Mouse (Mus musculus): ENCODE results near the gene Ttc7b. TPM values are rescaled to one million over a fixed set of nuclear protein-coding genes. Genes with fewer than 3 reads are reported as not detected.
A peak's percentile ranks its signal among the peaks of the same experiment; 100 is the strongest.

Gene Ttc7b
- polyA plus RNA-seq, 1 experiment from 2014 or later = 10.8 TPM

DNA sequence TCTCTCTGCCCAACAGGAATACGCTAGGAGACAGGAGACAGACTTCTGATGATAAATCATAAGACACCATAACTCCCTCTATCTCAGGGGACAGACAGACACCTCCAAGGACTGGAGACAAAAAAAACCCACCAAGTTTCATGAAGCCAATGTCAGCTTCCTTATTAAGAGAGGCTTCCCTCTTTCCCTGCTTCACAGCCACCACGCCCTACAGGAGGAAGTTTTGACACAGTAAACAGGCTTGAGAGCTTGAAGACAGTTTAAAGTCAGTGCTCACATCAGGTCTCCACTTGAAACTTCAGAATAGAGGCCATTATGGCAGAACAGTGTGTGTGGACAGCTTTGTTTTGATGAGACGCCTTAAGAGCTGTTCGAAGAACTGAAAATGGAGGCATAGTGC is 200.9 kb downstream of the Ttc7b start:
- H3K27me3 ChIP-seq = no peaks in the 10 kb centered on the region
- H3K4me3 ChIP-seq = no peak overlapping the region
- no peak overlapping the region for H3K9ac ChIP-seq
- no peak overlapping the region for H3K4me2 ChIP-seq
- no peak overlapping the region for H3K27ac ChIP-seq (replicated peaks)
- peaks cover 3% of the 10 kb centered on the region; the same call in 1 of the 2 replicates for H3K36me3 ChIP-seq
- 93% methylated on average over 4 of the region's 4 CpGs for WGBS
- ATAC-seq (ENCODE audit: low FRiP score, low read depth) = no peak
- no peaks in the 10 kb centered on the region for H3K9me3 ChIP-seq
- H3K4me1 ChIP-seq (replicated peaks) = peaks cover 41% of the 10 kb centered on the region

DNA sequence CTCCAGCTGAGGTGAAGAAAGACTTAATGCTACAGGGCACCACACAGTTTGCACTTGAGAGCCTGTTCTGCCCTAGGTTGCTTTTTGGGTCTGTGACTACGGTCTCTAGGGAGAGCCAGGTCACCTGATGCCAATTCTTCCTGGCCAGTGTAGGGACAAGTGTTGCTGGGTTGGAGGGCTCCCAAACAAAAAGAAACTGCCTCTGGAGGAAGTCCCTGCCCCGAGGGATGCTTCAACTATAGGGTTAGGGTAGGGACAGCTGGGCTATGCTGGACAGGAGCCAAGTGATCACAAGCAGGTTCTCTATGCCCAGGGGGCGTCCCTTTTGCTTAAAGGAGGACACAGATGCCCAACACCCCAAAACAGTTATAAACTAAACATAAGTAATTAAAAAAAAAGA is 202.7 kb downstream of the Ttc7b start:
- Histone ChIP-seq H3K4me1 (replicated peaks) (peaks cover 59% of the 10 kb centered on the region), H3K36me3 (no peaks in the 10 kb centered on the region), H3K27ac (replicated peaks) (no peak overlapping the region), H3K27me3 (no peaks in the 10 kb centered on the region), H3K4me2 (no peak overlapping the region), H3K9ac (no peak overlapping the region), H3K4me3 (no peak overlapping the region), H3K9me3 (no peaks in the 10 kb centered on the region)
- ATAC-seq (ENCODE audit: low FRiP score, low read depth) = no peak
- 50% methylated on average over 3 of the region's 3 CpGs for WGBS

- H3K27ac ChIP-seq (replicated peaks) = peak overlapping the region; percentile 73
- no peaks in the 10 kb centered on the region for H3K9me3 ChIP-seq
- 37% methylated on average over 9 of the region's 9 CpGs for WGBS
- no peaks in the 10 kb centered on the region for H3K36me3 ChIP-seq
- H3K27me3 ChIP-seq = no peaks in the 10 kb centered on the region
- H3K4me2 ChIP-seq = no peak overlapping the region
- peak; percentile 62 for ATAC-seq (ENCODE audit: low FRiP score, low read depth)
- no peak overlapping the region for H3K4me3 ChIP-seq
- no peak overlapping the region for H3K9ac ChIP-seq
- H3K4me1 ChIP-seq (replicated peaks) = peaks cover 57% of the 10 kb centered on the region
These were observed 204.5 kb downstream of the Ttc7b start for GRCm38 (mm10) chr12:100316094-100316493.

DNA sequence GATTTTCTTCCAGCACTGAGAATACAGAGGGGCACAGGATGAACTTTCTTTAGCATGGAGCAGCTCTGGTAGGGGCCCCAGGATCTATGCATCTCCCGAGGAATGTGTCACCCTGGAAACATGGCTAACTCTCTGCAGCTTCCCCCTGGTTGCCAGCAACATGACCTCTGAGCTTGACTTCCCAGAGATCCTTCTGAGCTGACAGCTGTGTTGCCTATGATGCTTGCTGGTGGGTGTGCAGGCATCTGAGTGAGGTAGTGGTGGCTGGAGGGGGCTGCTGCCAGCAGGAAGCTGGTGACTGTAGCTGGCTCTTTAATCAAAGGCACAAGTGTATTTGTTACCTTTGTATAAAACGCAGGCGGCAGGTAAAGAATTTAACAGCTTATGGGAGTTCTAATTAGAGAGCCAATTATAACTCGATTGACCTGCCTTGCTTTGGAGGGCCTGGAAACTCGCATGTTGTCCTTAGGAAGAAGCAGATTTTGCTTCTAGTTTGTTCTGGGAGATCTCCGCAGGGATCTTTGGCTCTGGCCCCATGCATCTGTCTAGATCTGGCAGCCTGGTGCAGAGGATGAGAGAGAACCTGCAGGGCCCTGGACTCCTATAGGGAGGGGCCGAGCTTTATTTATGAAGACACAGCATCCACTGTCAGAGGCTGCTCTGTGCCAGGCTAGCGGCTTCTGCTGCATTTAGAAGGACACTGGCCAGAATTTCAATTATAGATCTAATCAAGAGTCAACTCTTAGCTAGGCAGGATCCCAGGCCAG is 205.3 kb downstream of the Ttc7b start:
- peak overlapping the region; percentile 73 for H3K27ac ChIP-seq (replicated peaks)
- H3K4me1 ChIP-seq (replicated peaks) = peaks cover 65% of the 10 kb centered on the region
- ATAC-seq (ENCODE audit: low FRiP score, low read depth) = peak; percentile 76
- H3K36me3 ChIP-seq = no peaks in the 10 kb centered on the region
- no peak overlapping the region for H3K4me2 ChIP-seq
- no peaks in the 10 kb centered on the region for H3K9me3 ChIP-seq
- 35% methylated on average over 8 of the region's 8 CpGs for WGBS
- no peak overlapping the region for H3K9ac ChIP-seq
- H3K27me3 ChIP-seq = no peaks in the 10 kb centered on the region
- H3K4me3 ChIP-seq = no peak overlapping the region

DNA sequence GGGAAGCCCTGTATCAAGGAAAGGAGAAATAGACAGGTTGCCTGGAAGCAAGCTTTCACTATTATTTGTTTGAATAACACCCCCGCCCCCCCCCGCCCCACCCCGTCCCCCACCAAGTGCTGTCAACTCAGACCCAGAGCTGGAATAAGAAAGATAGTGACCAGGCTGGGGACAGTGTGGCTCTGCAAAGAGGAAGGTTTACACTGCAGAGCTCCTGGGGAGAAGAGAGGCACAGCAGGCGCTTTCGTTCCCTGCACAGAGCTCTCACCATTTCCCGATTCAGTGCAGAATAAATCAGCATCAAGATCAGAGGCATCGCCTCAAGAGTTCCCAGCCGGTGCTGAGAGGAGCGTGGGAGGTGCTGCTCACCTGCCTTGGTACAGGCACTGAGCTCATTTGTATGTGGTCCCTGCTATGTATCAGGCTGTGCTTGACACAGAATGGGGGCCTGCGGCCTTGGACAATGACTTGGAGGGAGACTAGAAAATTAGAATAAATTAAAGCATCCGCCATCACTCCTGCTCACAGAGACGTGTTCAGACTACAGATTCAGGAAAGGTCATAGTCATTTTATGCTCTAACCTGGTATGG is 206.7 kb downstream of the Ttc7b start:
- H3K27me3 ChIP-seq = no peaks in the 10 kb centered on the region
- peaks cover 77% of the 10 kb centered on the region for H3K4me1 ChIP-seq (replicated peaks)
- 18% methylated on average over 12 of the region's 12 CpGs for WGBS
- H3K27ac ChIP-seq (replicated peaks) = peak overlapping the region; percentile 73
- no peak overlapping the region for H3K9ac ChIP-seq
- no peaks in the 10 kb centered on the region for H3K36me3 ChIP-seq
- H3K4me2 ChIP-seq = no peak overlapping the region
- no peaks in the 10 kb centered on the region for H3K9me3 ChIP-seq
- H3K4me3 ChIP-seq = no peak overlapping the region
- ATAC-seq (ENCODE audit: low FRiP score, low read depth) = peak; percentile 15; the same call in 1 of the 2 replicates

DNA sequence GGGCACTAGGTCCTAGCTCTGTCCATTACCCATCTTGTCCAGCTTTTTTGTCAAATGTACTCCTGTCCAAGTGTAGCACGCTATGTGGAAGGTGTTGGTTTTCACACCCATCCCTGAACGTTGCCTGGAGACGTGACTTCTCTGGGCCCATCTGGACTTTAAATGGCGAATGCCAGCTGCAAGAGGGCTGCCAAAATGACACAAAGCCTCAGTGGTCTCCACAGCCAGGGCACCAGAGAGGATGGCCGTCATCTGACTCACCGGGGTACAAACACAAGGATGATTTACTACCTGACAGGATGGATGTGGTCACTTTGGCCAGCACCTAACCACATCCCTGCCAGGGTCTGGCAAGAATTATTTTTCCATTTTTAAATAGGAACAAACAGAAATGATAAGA is 207.4 kb downstream of the Ttc7b start:
- ATAC-seq (ENCODE audit: low FRiP score, low read depth) = no peak
- peaks cover 83% of the 10 kb centered on the region for H3K4me1 ChIP-seq (replicated peaks)
- 44% methylated on average over 6 of the region's 6 CpGs for WGBS

GRCm38 (mm10) chr12:100310471-100311392 is 209.9 kb downstream of the Ttc7b start:
- Histone ChIP-seq H3K36me3 (no peaks in the 10 kb centered on the region), H3K4me1 (replicated peaks) (peaks cover 84% of the 10 kb centered on the region), H3K9ac (no peak overlapping the region), H3K4me2 (no peak overlapping the region), H3K9me3 (no peaks in the 10 kb centered on the region), H3K27ac (replicated peaks) (0 out of 2 replicates have a peak overlapping the region, but pooled peaks have one; percentile 22), H3K27me3 (no peaks in the 10 kb centered on the region), H3K4me3 (no peak overlapping the region)
- no peak for ATAC-seq (ENCODE audit: low FRiP score, low read depth)
- WGBS = 50% methylated on average over 6 of the region's 6 CpGs

More for the DNA sequence above, 207.4 kb downstream of the Ttc7b start:
- no peak overlapping the region for H3K9ac ChIP-seq
- H3K27me3 ChIP-seq = no peaks in the 10 kb centered on the region
- H3K9me3 ChIP-seq = no peaks in the 10 kb centered on the region
- no peaks in the 10 kb centered on the region for H3K36me3 ChIP-seq
- peak overlapping the region; percentile 73 for H3K27ac ChIP-seq (replicated peaks)
- no peak overlapping the region for H3K4me3 ChIP-seq
- H3K4me2 ChIP-seq = no peak overlapping the region

DNA sequence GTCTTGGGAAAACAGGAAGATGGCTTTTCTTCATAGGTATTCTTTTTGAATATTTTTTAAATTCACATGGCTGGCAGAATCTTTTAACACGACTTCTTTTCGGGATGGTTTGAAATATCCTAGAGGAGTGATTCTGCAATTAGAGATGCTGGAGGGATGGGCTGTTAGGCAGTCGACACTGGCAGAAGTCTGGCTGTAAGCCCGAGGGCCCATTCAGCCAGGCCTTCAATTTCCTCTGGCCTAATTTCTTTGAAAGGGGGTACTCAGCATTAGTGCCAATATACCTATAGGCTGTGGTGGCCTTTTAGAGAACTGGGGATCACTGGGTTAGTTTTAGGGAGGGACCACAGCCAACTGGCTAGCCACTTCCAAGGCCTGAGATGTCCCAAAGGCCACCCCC is 211.4 kb downstream of the Ttc7b start:
- H3K4me2 ChIP-seq = no peak overlapping the region
- no peak overlapping the region for H3K9ac ChIP-seq
- peak overlapping the region; percentile 60 for H3K27ac ChIP-seq (replicated peaks)
- WGBS = 36% methylated on average over 4 of the region's 4 CpGs
- no peaks in the 10 kb centered on the region for H3K36me3 ChIP-seq
- H3K27me3 ChIP-seq = no peaks in the 10 kb centered on the region
- ATAC-seq (ENCODE audit: low FRiP score, low read depth) = no peak
- no peaks in the 10 kb centered on the region for H3K9me3 ChIP-seq
- H3K4me3 ChIP-seq = no peak overlapping the region
- H3K4me1 ChIP-seq (replicated peaks) = peaks cover 81% of the 10 kb centered on the region

- H3K4me3 ChIP-seq = no peak overlapping the region
- H3K36me3 ChIP-seq = no peaks in the 10 kb centered on the region
- peaks cover 66% of the 10 kb centered on the region for H3K4me1 ChIP-seq (replicated peaks)
- no peak overlapping the region for H3K4me2 ChIP-seq
- no peak overlapping the region for H3K9ac ChIP-seq
- peak; percentile 42 for ATAC-seq (ENCODE audit: low FRiP score, low read depth)
- peak overlapping the region; percentile 74 for H3K27ac ChIP-seq (replicated peaks)
- 29% methylated on average over 8 of the region's 8 CpGs for WGBS
- no peaks in the 10 kb centered on the region for H3K9me3 ChIP-seq
- H3K27me3 ChIP-seq = no peaks in the 10 kb centered on the region
These were observed 212.9 kb downstream of the Ttc7b start for GRCm38 (mm10) chr12:100307501-100308260.

DNA sequence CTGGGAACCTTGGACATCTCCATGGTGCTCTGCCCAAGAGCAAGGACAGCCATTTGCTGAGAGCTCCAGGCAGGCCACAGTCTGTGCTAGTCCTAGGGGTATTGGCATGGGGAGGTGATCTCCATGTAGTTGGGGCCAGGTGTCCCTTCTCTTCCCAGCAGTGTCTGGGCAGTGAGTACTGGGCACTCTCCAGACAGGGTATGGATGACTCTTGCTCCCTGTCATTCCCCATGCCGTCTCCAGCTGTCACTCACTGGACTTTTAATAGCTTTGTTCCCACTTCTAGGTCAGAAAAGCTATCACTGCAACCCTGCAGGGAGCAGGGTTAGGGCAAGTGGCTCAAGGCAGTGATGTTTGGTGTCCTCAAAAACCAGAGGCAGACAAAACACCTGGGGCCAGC is 214.3 kb downstream of the Ttc7b start:
- Histone ChIP-seq H3K4me3 (no peak overlapping the region), H3K27me3 (no peaks in the 10 kb centered on the region), H3K27ac (replicated peaks) (no peak overlapping the region), H3K9me3 (no peaks in the 10 kb centered on the region), H3K36me3 (no peaks in the 10 kb centered on the region; the same call in 1 of the 2 replicates), H3K4me2 (no peak overlapping the region), H3K4me1 (replicated peaks) (peaks cover 61% of the 10 kb centered on the region), H3K9ac (no peak overlapping the region)
- ATAC-seq (ENCODE audit: low FRiP score, low read depth) = no peak
- WGBS = 53% methylated on average over 1 of the region's 1 CpGs

DNA sequence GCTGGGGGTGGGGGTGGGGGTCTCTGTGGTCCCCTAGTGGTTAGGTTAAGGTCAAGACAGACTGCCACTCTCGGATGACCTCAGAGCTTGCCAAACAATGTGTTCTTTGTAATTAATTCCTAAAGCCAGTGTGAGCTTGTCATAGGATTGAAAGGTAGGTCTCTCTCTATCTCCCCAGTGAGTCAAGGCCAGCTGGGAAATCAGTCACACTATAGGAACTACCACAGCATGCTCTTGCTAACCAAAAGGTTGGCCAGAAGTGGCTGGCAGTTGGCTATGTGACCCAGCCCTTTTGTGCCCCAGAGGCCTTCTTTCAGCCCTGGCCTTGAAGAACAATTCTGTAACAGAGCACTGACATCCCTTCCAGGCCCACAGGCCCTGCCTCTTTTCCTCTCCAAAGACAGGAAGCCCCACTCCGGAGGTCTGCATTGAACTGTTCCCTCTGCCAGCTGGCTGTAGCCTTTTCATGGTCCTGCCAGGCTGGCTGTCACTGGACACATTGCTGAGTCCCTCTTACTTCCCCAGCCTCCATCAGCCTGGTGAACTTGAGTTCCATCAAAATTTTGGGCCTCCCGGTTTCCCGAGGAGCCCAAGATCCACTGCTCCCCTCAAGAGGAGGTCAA is 215.5 kb downstream of the Ttc7b start:
- H3K4me2 ChIP-seq = no peak overlapping the region
- H3K4me3 ChIP-seq = no peak overlapping the region
- no peaks in the 10 kb centered on the region for H3K9me3 ChIP-seq
- no peak overlapping the region for H3K9ac ChIP-seq
- no peak for ATAC-seq (ENCODE audit: low FRiP score, low read depth)
- 60% methylated on average over 4 of the region's 4 CpGs for WGBS
- H3K27me3 ChIP-seq = no peaks in the 10 kb centered on the region
- no peaks in the 10 kb centered on the region; the same call in 1 of the 2 replicates for H3K36me3 ChIP-seq
- peaks cover 51% of the 10 kb centered on the region for H3K4me1 ChIP-seq (replicated peaks)
- no peak overlapping the region for H3K27ac ChIP-seq (replicated peaks)
